Comparison of ENCODE assay signal across 14 mouse cellular contexts in genomic region chrX:52151100-52151499, GRCm38 (mm10). TPM values are rescaled to one million over a fixed set of nuclear protein-coding genes. Genes with fewer than 3 reads are reported as not detected.
DNase-seq lines count a peak whose midpoint lies in the region; ATAC-seq and TF ChIP-seq lines count a peak whose summit lies in the region.
"Had no signal": no experiment of that assay in that cellular context is flagged by ENCODE, and none has a peak within 500 bp of the region (broad histone marks: within the 10 kb centered on the region; RNA-seq: fewer than 3 reads in every experiment).

No protein-coding gene starts in this region.

- H3K4me1 ChIP-seq in heart, embryonic 10.5 days = 0 out of 2 replicates have a peak, but pooled peaks cover 6% of the 10 kb centered on the region
- no peaks in the 10 kb centered on the region for H3K4me1 ChIP-seq in kidney, postnatal 0 days (replicated peaks; ENCODE audit: insufficient read depth, low read length)
- peaks cover 15% of the 10 kb centered on the region; the same call in 1 of the 2 replicates for H3K4me1 ChIP-seq in liver, embryonic 15.5 days (replicated peaks)
- H3K4me1 ChIP-seq: hindbrain, embryonic 12.5 days; neural tube, embryonic 12.5 days had no signal

- DNase-seq in heart, embryonic 10.5 days (ENCODE audit: low spot score) = peak; percentile 85
- no peak for DNase-seq in heart, postnatal 36 days
- peak; percentile 59 for DNase-seq in MEL-GATA-1-ER (ENCODE audit: extremely low read depth, low read depth)
- no peak for DNase-seq in kidney, postnatal 0 days (ENCODE audit: low spot score)
- no peak for DNase-seq in adrenal gland, adult 8-10 months
- no peak for DNase-seq in cerebellum, adult 9-11 months
- no peak for DNase-seq in left cerebral cortex, adult 18-20 months (ENCODE audit: low spot score in 2 of 2)
- DNase-seq: adrenal gland, postnatal 25 days; lung, adult 18-20 months had no signal

- H3K9me3 ChIP-seq in heart, embryonic 10.5 days = no peaks in the 10 kb centered on the region
- no peaks in the 10 kb centered on the region for H3K9me3 ChIP-seq in kidney, postnatal 0 days (replicated peaks; ENCODE audit: low read length)
- H3K9me3 ChIP-seq in liver, embryonic 15.5 days (replicated peaks) = no peaks in the 10 kb centered on the region
- H3K9me3 ChIP-seq: hindbrain, embryonic 12.5 days; neural tube, embryonic 12.5 days had no signal

- no peaks in the 10 kb centered on the region for H3K27me3 ChIP-seq in heart, embryonic 10.5 days (ENCODE audit: insufficient read depth, poor library complexity, severe bottlenecking)
- no peaks in the 10 kb centered on the region for H3K27me3 ChIP-seq in kidney, postnatal 0 days (ENCODE audit: insufficient read depth, low read length)
- H3K27me3 ChIP-seq in liver, embryonic 15.5 days = no peaks in the 10 kb centered on the region
- H3K27me3 ChIP-seq: hindbrain, embryonic 12.5 days; neural tube, embryonic 12.5 days had no signal

- H3K4me2 ChIP-seq in kidney, postnatal 0 days (ENCODE audit: low read length) = no peak overlapping the region
- H3K4me2 ChIP-seq in liver, embryonic 15.5 days = peak overlapping the region; percentile 54
- H3K4me2 ChIP-seq: hindbrain, embryonic 12.5 days; neural tube, embryonic 12.5 days had no signal

- no peak overlapping the region for H3K27ac ChIP-seq in heart, embryonic 10.5 days
- no peak overlapping the region for H3K27ac ChIP-seq in kidney, postnatal 0 days
- peak overlapping the region; percentile 61 for H3K27ac ChIP-seq in liver, embryonic 15.5 days (replicated peaks)
- H3K27ac ChIP-seq: hindbrain, embryonic 12.5 days; macrophage; neural tube, embryonic 12.5 days had no signal

- 0 out of 2 replicates have a peak, but pooled peaks have one; percentile 29 for ATAC-seq in kidney, postnatal 0 days (replicated peaks; ENCODE audit: low FRiP score, low read depth)
- peak; percentile 96 for ATAC-seq in liver, embryonic 15.5 days (ENCODE audit: insufficient read depth)
- ATAC-seq: midbrain, embryonic 16.5 days had no signal

- no peak for TF ChIP-seq CTCF in kidney, postnatal 0 days (IDR thresholded peaks at IDR 0.05; ENCODE audit: low read depth)

- H3K9ac ChIP-seq in kidney, postnatal 0 days (ENCODE audit: low read depth, low read length) = no peak overlapping the region
- H3K9ac ChIP-seq in liver, embryonic 15.5 days = no peak overlapping the region
- H3K9ac ChIP-seq: hindbrain, embryonic 12.5 days; neural tube, embryonic 12.5 days had no signal

- H3K4me3 ChIP-seq in heart, embryonic 10.5 days = no peak overlapping the region
- no peak overlapping the region for H3K4me3 ChIP-seq in kidney, postnatal 0 days (replicated peaks; ENCODE audit: low read depth, low read length)
- 0 out of 2 replicates have a peak overlapping the region, but pooled peaks have one; percentile 12 for H3K4me3 ChIP-seq in liver, embryonic 15.5 days (replicated peaks)
- H3K4me3 ChIP-seq: hindbrain, embryonic 12.5 days; neural tube, embryonic 12.5 days had no signal

- intact Hi-C loops in heart, postnatal 36 days (cut with DNase I) = no loop called here

- no peaks in the 10 kb centered on the region for H3K36me3 ChIP-seq in heart, embryonic 10.5 days
- H3K36me3 ChIP-seq in kidney, postnatal 0 days (ENCODE audit: insufficient read depth, low read length) = no peaks in the 10 kb centered on the region
- no peaks in the 10 kb centered on the region for H3K36me3 ChIP-seq in liver, embryonic 15.5 days (replicated peaks)
- H3K36me3 ChIP-seq: hindbrain, embryonic 12.5 days; neural tube, embryonic 12.5 days had no signal

- WGBS in heart, embryonic 10.5 days = 35% methylated on average over 7 of the region's 7 CpGs
- 71% methylated on average over 7 of the region's 7 CpGs for WGBS in kidney, postnatal 0 days
- 23% methylated on average over 7 of the region's 7 CpGs for WGBS in liver, embryonic 15.5 days (ENCODE audit: insufficient replicate concordance)

RNA-seq across cellular contexts. Expression of gene Gpc4, which starts 14.0 kb away (rescaled TPM):
- 25.3 and 46.4 TPM in 2 replicates for polyA plus RNA-seq in heart, embryonic 10.5 days (2016; fragmentation: Nextera tagmentation; extraction: Ambion mirVana)
- total RNA-seq in heart, postnatal 36 days (2021) = 10 to 100 TPM; 38.4 to 42.0 TPM
- 119 and 141 TPM in 2 replicates for polyA plus RNA-seq in kidney, postnatal 0 days (2015; fragmentation: Nextera tagmentation; extraction: Ambion mirVana)
- polyA plus RNA-seq in liver, embryonic 15.5 days (2015; fragmentation: Nextera tagmentation; extraction: Ambion mirVana) = 4.9 and 5.1 TPM in 2 replicates
- 100 to 1,000 TPM in 2 of 4 experiments, 10 to 100 TPM in 2; 87.2 to 214 (median 143) TPM for total RNA-seq in adrenal gland, adult 8-10 months (2022)
- total RNA-seq in left cerebral cortex, adult 18-20 months (2021) = 10 to 100 TPM; 20.1 to 23.2 TPM
- polyA plus RNA-seq: macrophage had no signal

Comparison
In these comparisons a context has a peak if more than half of its experiments do, and no peak if none do; other contexts are left out.
1. DNase-seq: peak in heart, embryonic 10.5 days (single experiment) and MEL-GATA-1-ER (single experiment); none in heart, postnatal 36 days (0 of 2), kidney, postnatal 0 days (single experiment), adrenal gland, adult 8-10 months (single experiment), cerebellum, adult 9-11 months (single experiment) and left cerebral cortex, adult 18-20 months (0 of 2).